Mouse (Mus musculus): ENCODE results near the gene Clcf1. TPM values are rescaled to one million over a fixed set of nuclear protein-coding genes. Genes with fewer than 3 reads are reported as not detected.
A peak's percentile ranks its signal among the peaks of the same experiment; 100 is the strongest.

Gene Clcf1
- 2.4 and 2.5 TPM in 2 replicates for polyA plus RNA-seq (2015; fragmentation: Nextera tagmentation; extraction: Ambion mirVana)

GRCm38 (mm10) chr19:4214071-4214770 lies at the start of gene Clcf1, which contains the start of gene AC109138.7:
Gene Clcf1 (plus strand): TSS chr19:4214238.
Gene AC109138.7 (plus strand): TSS chr19:4214357.
- Histone ChIP-seq H3K4me2 (replicated peaks; ENCODE audit: low read depth) (peak within 1 kb of the TSS; percentile 98), H3K27me3 (replicated peaks; ENCODE audit: control insufficient read depth, insufficient read depth, low read length) (no peaks in the 10 kb centered on the region), H3K9me3 (ENCODE audit: control insufficient read depth) (no peaks in the 10 kb centered on the region), H3K9ac (ENCODE audit: low read depth, low read length) (peak within 1 kb of the TSS; percentile 91), H3K36me3 (ENCODE audit: control insufficient read depth, insufficient read depth) (no peaks in the 10 kb centered on the region), H3K4me1 (replicated peaks; ENCODE audit: control insufficient read depth, insufficient read depth, low read length) (peaks cover 3% of the 10 kb centered on the region), H3K27ac (ENCODE audit: low read depth, low read length) (peak within 1 kb of the TSS; percentile 82), H3K4me3 (ENCODE audit: low read depth, low read length) (peak within 1 kb of the TSS; percentile 75)
- WGBS, result under 1% methylated on average over 41 of the region's 49 CpGs
- TF ChIP-seq CTCF (IDR thresholded peaks at IDR 0.05; ENCODE audit: low read depth), result no peak
- ATAC-seq, result peak; percentile 37; the same call in 1 of the 2 replicates

DNA sequence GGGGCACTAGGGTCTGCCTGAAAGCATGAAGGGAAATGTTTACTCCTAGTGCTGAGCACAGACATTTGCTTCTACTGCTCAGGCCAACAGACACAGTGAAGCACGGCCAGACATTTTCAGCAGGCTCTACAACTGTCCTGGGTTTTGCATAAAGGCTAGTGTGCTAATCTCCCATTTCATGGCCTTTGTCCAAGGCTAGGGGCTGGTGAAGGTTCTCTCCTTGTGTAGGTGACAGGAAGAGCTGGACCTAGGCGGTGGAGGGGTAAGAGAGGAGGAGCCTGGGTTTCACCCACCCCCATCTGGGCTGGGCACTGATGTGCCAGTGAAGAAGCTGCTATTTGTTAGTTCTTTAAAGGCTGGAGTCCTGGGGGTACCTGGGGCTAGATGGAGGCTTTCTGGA lies 49.3 kb upstream of the Clcf1 start:
- ATAC-seq, result no peak
- Histone ChIP-seq H3K4me3 (ENCODE audit: low read depth, low read length) (no peak overlapping the region), H3K27ac (ENCODE audit: low read depth, low read length) (no peak overlapping the region; the same call in 1 of the 2 replicates), H3K4me1 (replicated peaks; ENCODE audit: control insufficient read depth, insufficient read depth, low read length) (peaks cover 5% of the 10 kb centered on the region; the same call in 1 of the 2 replicates), H3K27me3 (replicated peaks; ENCODE audit: control insufficient read depth, insufficient read depth, low read length) (no peaks in the 10 kb centered on the region), H3K4me2 (replicated peaks; ENCODE audit: low read depth) (no peak overlapping the region), H3K9ac (ENCODE audit: low read depth, low read length) (no peak overlapping the region), H3K9me3 (ENCODE audit: control insufficient read depth) (no peaks in the 10 kb centered on the region), H3K36me3 (ENCODE audit: control insufficient read depth, insufficient read depth) (peaks cover 15% of the 10 kb centered on the region)
- 78% methylated on average over 2 of the region's 2 CpGs for WGBS
- TF ChIP-seq CTCF (IDR thresholded peaks at IDR 0.05; ENCODE audit: low read depth), result no peak

DNA sequence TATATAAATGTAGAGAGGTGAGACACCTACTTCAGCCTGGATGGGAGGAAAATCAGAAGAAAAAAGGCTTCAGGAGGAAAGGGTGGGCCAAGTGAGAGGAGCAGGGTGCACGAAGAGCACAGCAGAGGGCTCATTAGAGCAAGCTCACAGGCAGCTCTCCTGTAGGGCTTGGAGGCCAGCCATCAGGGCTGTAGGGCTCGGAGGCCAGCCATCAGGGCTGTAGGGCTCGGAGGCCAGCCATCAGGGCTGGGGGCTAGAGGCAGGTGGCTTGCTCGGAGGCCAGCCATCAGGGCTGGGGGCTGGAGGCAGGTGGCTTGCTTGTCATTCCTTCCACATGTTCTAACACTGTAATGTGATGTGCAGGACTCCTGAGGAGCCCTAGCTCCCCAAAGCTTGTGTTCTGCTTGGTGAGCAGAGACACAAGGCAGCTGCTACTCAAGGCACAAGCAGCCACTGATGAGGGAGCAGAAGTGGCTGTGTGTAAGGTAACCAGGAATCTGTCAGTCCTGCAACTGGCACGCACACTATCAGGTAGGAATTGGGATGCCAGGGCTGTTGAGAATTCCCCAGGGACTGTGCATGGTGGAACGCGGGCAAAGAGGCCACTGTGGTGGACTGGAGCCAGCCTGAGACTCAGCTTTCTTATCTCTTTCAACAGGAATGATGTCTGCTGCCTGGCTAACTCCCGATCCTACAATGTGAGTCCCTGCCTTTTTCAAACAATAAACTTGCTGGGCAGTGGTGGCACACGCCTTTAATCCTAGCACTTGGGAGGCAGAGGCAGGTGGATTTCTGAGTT lies 47.2 kb upstream of the Clcf1 start:
- Histone ChIP-seq H3K4me2 (replicated peaks; ENCODE audit: low read depth) (no peak overlapping the region), H3K4me3 (ENCODE audit: low read depth, low read length) (no peak overlapping the region), H3K27ac (ENCODE audit: low read depth, low read length) (no peak overlapping the region), H3K27me3 (replicated peaks; ENCODE audit: control insufficient read depth, insufficient read depth, low read length) (no peaks in the 10 kb centered on the region), H3K36me3 (ENCODE audit: control insufficient read depth, insufficient read depth) (peaks cover under 1% of the 10 kb centered on the region; the same call in 1 of the 2 replicates), H3K9me3 (ENCODE audit: control insufficient read depth) (no peaks in the 10 kb centered on the region), H3K4me1 (replicated peaks; ENCODE audit: control insufficient read depth, insufficient read depth, low read length) (peaks cover 9% of the 10 kb centered on the region; the same call in 1 of the 2 replicates), H3K9ac (ENCODE audit: low read depth, low read length) (no peak overlapping the region)
- WGBS, result 75% methylated on average over 9 of the region's 9 CpGs
- no peak for ATAC-seq
- TF ChIP-seq CTCF (IDR thresholded peaks at IDR 0.05; ENCODE audit: low read depth), result no peak

- peak overlapping the region; percentile 87 for H3K4me2 ChIP-seq (replicated peaks; ENCODE audit: low read depth)
- under 1% methylated on average over 42 of the region's 43 CpGs for WGBS
- H3K4me1 ChIP-seq (replicated peaks; ENCODE audit: control insufficient read depth, insufficient read depth, low read length), result peaks cover 5% of the 10 kb centered on the region; the same call in 1 of the 2 replicates
- H3K27ac ChIP-seq (ENCODE audit: low read depth, low read length), result peak overlapping the region; percentile 78
- peak overlapping the region; percentile 51 for H3K9ac ChIP-seq (ENCODE audit: low read depth, low read length)
- no peaks in the 10 kb centered on the region for H3K9me3 ChIP-seq (ENCODE audit: control insufficient read depth)
- no peaks in the 10 kb centered on the region for H3K27me3 ChIP-seq (replicated peaks; ENCODE audit: control insufficient read depth, insufficient read depth, low read length)
- H3K36me3 ChIP-seq (ENCODE audit: control insufficient read depth, insufficient read depth), result no peaks in the 10 kb centered on the region
- peak; percentile 93 for ATAC-seq
- peak; percentile 99 for TF ChIP-seq CTCF (IDR thresholded peaks at IDR 0.05; ENCODE audit: low read depth)
- peak overlapping the region; percentile 36 for H3K4me3 ChIP-seq (ENCODE audit: low read depth, low read length)
Measured at GRCm38 (mm10) chr19:4169378-4169784, 44.7 kb upstream of the Clcf1 start.

DNA sequence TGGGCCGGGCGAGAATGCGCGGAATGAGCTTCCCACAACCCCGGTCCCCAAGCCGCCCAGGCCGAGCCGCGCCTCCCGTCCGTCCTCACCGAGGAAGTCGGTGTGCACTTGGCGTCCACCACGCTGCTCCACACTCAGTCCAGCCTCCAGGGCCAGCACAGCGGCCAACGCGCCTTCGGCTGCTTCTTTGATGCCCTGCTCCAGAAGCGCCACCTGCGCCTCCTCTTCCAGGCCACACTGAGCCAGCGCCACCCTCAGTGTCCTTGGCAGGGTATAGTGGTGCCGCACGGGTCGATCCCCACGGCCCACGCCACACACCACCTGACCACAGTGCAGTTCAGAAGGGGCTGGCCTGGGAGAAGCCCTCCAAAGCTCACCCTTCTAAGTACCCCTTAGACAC lies 44.2 kb upstream of the Clcf1 start:
- ATAC-seq, result peak; percentile 62
- Histone ChIP-seq H3K36me3 (ENCODE audit: control insufficient read depth, insufficient read depth) (no peaks in the 10 kb centered on the region), H3K4me3 (ENCODE audit: low read depth, low read length) (peak overlapping the region; percentile 36), H3K27me3 (replicated peaks; ENCODE audit: control insufficient read depth, insufficient read depth, low read length) (no peaks in the 10 kb centered on the region), H3K9me3 (ENCODE audit: control insufficient read depth) (no peaks in the 10 kb centered on the region), H3K9ac (ENCODE audit: low read depth, low read length) (peak overlapping the region; percentile 51), H3K4me2 (replicated peaks; ENCODE audit: low read depth) (peak overlapping the region; percentile 87), H3K27ac (ENCODE audit: low read depth, low read length) (peak overlapping the region; percentile 78), H3K4me1 (replicated peaks; ENCODE audit: control insufficient read depth, insufficient read depth, low read length) (peaks cover 5% of the 10 kb centered on the region; the same call in 1 of the 2 replicates)
- 5% methylated on average over 27 of the region's 27 CpGs for WGBS
- TF ChIP-seq CTCF (IDR thresholded peaks at IDR 0.05; ENCODE audit: low read depth), result no peak

All from intestine, postnatal 0 days (tissue).